Mouse (Mus musculus): ENCODE results near the gene Smg1. TPM values are rescaled to one million over a fixed set of nuclear protein-coding genes. Genes with fewer than 3 reads are reported as not detected.
A peak's percentile ranks its signal among the peaks of the same experiment; 100 is the strongest.

Smg1 gene
- polyA plus RNA-seq (2015; fragmentation: Nextera tagmentation; extraction: Ambion mirVana): 3.5 and 4.0 TPM in 2 replicates

GRCm38 (mm10) chr7:118243453-118244385 lies at the start of gene Smg1:
Gene Smg1 (minus strand): TSS chr7:118243670.
- peaks cover 9% of the 10 kb centered on the region for H3K4me1 ChIP-seq (ENCODE audit: insufficient read depth)

GRCm38 (mm10) chr7:118283186-118283585 lies 39.7 kb upstream of the Smg1 start:
- 20% methylated on average over 2 of the region's 2 CpGs for WGBS (ENCODE audit: insufficient replicate concordance)
- ATAC-seq: no peak

More at GRCm38 (mm10) chr7:118243453-118244385, at the start of gene Smg1:
- Histone ChIP-seq H3K4me2 (ENCODE audit: low read depth, low read length) (peak within 1 kb of the TSS; percentile 77), H3K4me3 (ENCODE audit: low read depth, low read length) (peak within 1 kb of the TSS; percentile 63), H3K9ac (replicated peaks) (peak within 1 kb of the TSS; percentile 87), H3K27me3 (ENCODE audit: insufficient read depth, low read length) (no peaks in the 10 kb centered on the region), H3K36me3 (replicated peaks; ENCODE audit: insufficient read depth, low read length) (no peaks in the 10 kb centered on the region), H3K27ac (ENCODE audit: low read depth) (peak within 1 kb of the TSS; percentile 96), H3K9me3 (ENCODE audit: low read length) (no peaks in the 10 kb centered on the region)
- peak; percentile 91 for ATAC-seq
- peak; percentile 100 for DNase-seq
- TF ChIP-seq CTCF (IDR thresholded peaks at IDR 0.05; ENCODE audit: low read depth): no peak
- no peak; the same call in 1 of the 2 replicates for TF ChIP-seq EP300 (IDR thresholded peaks at IDR 0.05; ENCODE audit: low read depth)
- 2% methylated on average over 70 of the region's 79 CpGs for WGBS (ENCODE audit: insufficient replicate concordance)

GRCm38 (mm10) chr7:118282543-118282942 lies 39.1 kb upstream of the Smg1 start:
- no peaks in the 10 kb centered on the region for H3K36me3 ChIP-seq (replicated peaks; ENCODE audit: insufficient read depth, low read length)
- H3K4me2 ChIP-seq (ENCODE audit: low read depth, low read length): no peak overlapping the region
- H3K4me1 ChIP-seq (ENCODE audit: insufficient read depth): peaks cover 22% of the 10 kb centered on the region
- 41% methylated on average over 9 of the region's 9 CpGs for WGBS (ENCODE audit: insufficient replicate concordance)
- peak overlapping the region; percentile 34; the same call in 1 of the 2 replicates for H3K27ac ChIP-seq (ENCODE audit: low read depth)
- ATAC-seq: no peak
- peaks cover 3% of the 10 kb centered on the region; the same call in 1 of the 2 replicates for H3K9me3 ChIP-seq (ENCODE audit: low read length)
- no peak overlapping the region for H3K4me3 ChIP-seq (ENCODE audit: low read depth, low read length)
- no peak for DNase-seq
- TF ChIP-seq EP300 (IDR thresholded peaks at IDR 0.05; ENCODE audit: low read depth): no peak
- TF ChIP-seq CTCF (IDR thresholded peaks at IDR 0.05; ENCODE audit: low read depth): no peak
- H3K27me3 ChIP-seq (ENCODE audit: insufficient read depth, low read length): no peaks in the 10 kb centered on the region
- no peak overlapping the region for H3K9ac ChIP-seq (replicated peaks)

More at GRCm38 (mm10) chr7:118283186-118283585, 39.7 kb upstream of the Smg1 start:
- Histone ChIP-seq H3K4me3 (ENCODE audit: low read depth, low read length) (no peak overlapping the region), H3K9ac (replicated peaks) (no peak overlapping the region), H3K27me3 (ENCODE audit: insufficient read depth, low read length) (no peaks in the 10 kb centered on the region), H3K36me3 (replicated peaks; ENCODE audit: insufficient read depth, low read length) (no peaks in the 10 kb centered on the region), H3K4me1 (ENCODE audit: insufficient read depth) (peaks cover 16% of the 10 kb centered on the region; the same call in 1 of the 2 replicates), H3K9me3 (ENCODE audit: low read length) (peaks cover 3% of the 10 kb centered on the region; the same call in 1 of the 2 replicates), H3K27ac (ENCODE audit: low read depth) (peak overlapping the region; percentile 34; the same call in 1 of the 2 replicates), H3K4me2 (ENCODE audit: low read depth, low read length) (no peak overlapping the region)
- TF ChIP-seq CTCF (IDR thresholded peaks at IDR 0.05; ENCODE audit: low read depth) (no peak), EP300 (IDR thresholded peaks at IDR 0.05; ENCODE audit: low read depth) (no peak)
- no peak for DNase-seq

- Histone ChIP-seq H3K9ac (replicated peaks) (no peak overlapping the region), H3K36me3 (replicated peaks; ENCODE audit: insufficient read depth, low read length) (no peaks in the 10 kb centered on the region), H3K27me3 (ENCODE audit: insufficient read depth, low read length) (no peaks in the 10 kb centered on the region), H3K4me3 (ENCODE audit: low read depth, low read length) (no peak overlapping the region), H3K27ac (ENCODE audit: low read depth) (no peak overlapping the region; the same call in 1 of the 2 replicates), H3K9me3 (ENCODE audit: low read length) (no peaks in the 10 kb centered on the region), H3K4me2 (ENCODE audit: low read depth, low read length) (no peak overlapping the region), H3K4me1 (ENCODE audit: insufficient read depth) (peaks cover 36% of the 10 kb centered on the region)
- WGBS (ENCODE audit: insufficient replicate concordance): 31% methylated on average over 3 of the region's 3 CpGs
- DNase-seq (no peak), ATAC-seq (0 out of 2 replicates have a peak, but pooled peaks have one; percentile 37)
- TF ChIP-seq EP300 (IDR thresholded peaks at IDR 0.05; ENCODE audit: low read depth) (no peak), CTCF (IDR thresholded peaks at IDR 0.05; ENCODE audit: low read depth) (no peak)
Observed at GRCm38 (mm10) chr7:118279521-118279920, 36.1 kb upstream of the Smg1 start.

GRCm38 (mm10) chr7:118277335-118277910 lies 34.0 kb upstream of the Smg1 start:
- 39% methylated on average over 11 of the region's 11 CpGs for WGBS (ENCODE audit: insufficient replicate concordance)

More at GRCm38 (mm10) chr7:118277335-118277910, 34.0 kb upstream of the Smg1 start:
- peak overlapping the region; percentile 15; the same call in 1 of the 2 replicates for H3K4me3 ChIP-seq (ENCODE audit: low read depth, low read length)
- peak overlapping the region; percentile 47 for H3K4me2 ChIP-seq (ENCODE audit: low read depth, low read length)
- H3K36me3 ChIP-seq (replicated peaks; ENCODE audit: insufficient read depth, low read length): no peaks in the 10 kb centered on the region
- no peaks in the 10 kb centered on the region for H3K9me3 ChIP-seq (ENCODE audit: low read length)
- H3K4me1 ChIP-seq (ENCODE audit: insufficient read depth): peaks cover 29% of the 10 kb centered on the region
- DNase-seq: peak; percentile 41
- no peaks in the 10 kb centered on the region for H3K27me3 ChIP-seq (ENCODE audit: insufficient read depth, low read length)
- peak overlapping the region; percentile 57; the same call in 1 of the 2 replicates for H3K27ac ChIP-seq (ENCODE audit: low read depth)
- TF ChIP-seq EP300 (IDR thresholded peaks at IDR 0.05; ENCODE audit: low read depth) (no peak), CTCF (IDR thresholded peaks at IDR 0.05; ENCODE audit: low read depth) (no peak)
- peak; percentile 58; the same call in 1 of the 2 replicates for ATAC-seq
- 0 out of 2 replicates have a peak overlapping the region, but pooled peaks have one; percentile 7 for H3K9ac ChIP-seq (replicated peaks)
